Mouse (Mus musculus) limb, embryonic 11.5 days (tissue): ENCODE data around the gene Hist1h4d. TPM values are rescaled to one million over a fixed set of nuclear protein-coding genes. Genes with fewer than 3 reads are reported as not detected.
"Not testable (repeated sequence)": the region's sequence is repeated elsewhere in the genome, so short reads cannot be mapped to it uniquely, and the experiment has no call there.

ENCODE experiments used
- ATAC-seq: fragments of 200-750 bp; cut with Nextera tagmentation; 2 replicates; pipeline ENCODE4 v1.8.0; 2017; ENCODE audit warnings: low read depth; ENCODE audit not compliant: insufficient number of reproducible peaks, low FRiP score, low TSS enrichment
- DNase-seq: peaks from one replicate; pipeline ENCODE4 v3.0.0-alpha.2; 2015; ENCODE audit warnings: low spot score
- H3K27ac ChIP-seq: fragments of 300-500 bp; sonication (generic); replicated peaks from 2 replicates; pipeline ENCODE4 v1.5.1; 2014; ENCODE audit warnings: low read depth, mild to moderate bottlenecking, low read length
- H3K27me3 ChIP-seq: fragments of 300-500 bp; sonication (generic); 2 replicates; pipeline ENCODE4 v1.6.1; 2014; ENCODE audit warnings: mild to moderate bottlenecking, low read length, mixed read lengths; ENCODE audit not compliant: control insufficient read depth, insufficient read depth
- H3K36me3 ChIP-seq: fragments of 300-500 bp; sonication (generic); 2 replicates; pipeline ENCODE4 v1.6.1; 2014; ENCODE audit warnings: mild to moderate bottlenecking, low read length, moderate library complexity, mixed read lengths; ENCODE audit not compliant: control insufficient read depth, insufficient read depth
- H3K4me1 ChIP-seq: fragments of 300-500 bp; sonication (generic); 2 replicates; pipeline ENCODE4 v1.6.1; 2014; ENCODE audit warnings: low read length, mixed read lengths; ENCODE audit not compliant: control insufficient read depth, insufficient read depth
- H3K4me2 ChIP-seq: fragments of 300-500 bp; sonication (generic); 2 replicates; pipeline ENCODE4 v1.6.1; 2014; ENCODE audit warnings: low read depth, mild to moderate bottlenecking, moderate library complexity; ENCODE audit not compliant: severe bottlenecking
- H3K4me3 ChIP-seq: fragments of 300-500 bp; sonication (generic); 2 replicates; pipeline ENCODE4 v1.5.1; 2014; ENCODE audit warnings: low read depth, low read length
- H3K9ac ChIP-seq: fragments of 300-500 bp; sonication (generic); 2 replicates; pipeline ENCODE4 v1.6.1; 2014; ENCODE audit warnings: mild to moderate bottlenecking, low read length
- H3K9me3 ChIP-seq: fragments of 300-500 bp; sonication (generic); 2 replicates; pipeline ENCODE4 v1.6.1; 2016; ENCODE audit warnings: low read length; ENCODE audit not compliant: control insufficient read depth
- WGBS: fragments of 180-500 bp; shearing (Covaris S2); extraction: QIAGEN DNeasy Blood & Tissue Kit; methylation state at CpG from one replicate; pipeline ENCODE4 v1.1.7; 2014; 5-methylcytosine and 5-hydroxymethylcytosine counted together
- polyA plus RNA-seq: library from polyadenylated mRNA; unstranded; fragments of >200 nt; fragmentation: Nextera tagmentation; extraction: Ambion mirVana; gene quantifications from 2 replicates; pipeline ENCODE4 v1.2.1, GENCODE M21; 2014

The Hist1h4d gene
- polyA plus RNA-seq, 1 experiment from 2014 or later: 134 TPM

GRCm38 (mm10) chr13:23537006-23537710 is 44.2 kb upstream of the Hist1h4d start:
- no peak overlapping the region; the same call in 1 of the 2 replicates for H3K4me3 ChIP-seq
- ATAC-seq (no peak), DNase-seq (no peak)
- H3K27ac ChIP-seq: no peak overlapping the region
- peaks cover 11% of the 10 kb centered on the region for H3K4me1 ChIP-seq
- H3K9me3 ChIP-seq: no peaks in the 10 kb centered on the region
- H3K4me2 ChIP-seq: peak overlapping the region; percentile 75; the same call in 1 of the 2 replicates
- H3K36me3 ChIP-seq: no peaks in the 10 kb centered on the region
- no peaks in the 10 kb centered on the region for H3K27me3 ChIP-seq
- no peak overlapping the region for H3K9ac ChIP-seq
- WGBS: 81% methylated on average over 3 of the region's 3 CpGs

GRCm38 (mm10) chr13:23538249-23538648 is 43.1 kb upstream of the Hist1h4d start:
- WGBS: 55% methylated on average over 5 of the region's 5 CpGs
- Histone ChIP-seq H3K9me3 (no peaks in the 10 kb centered on the region), H3K36me3 (no peaks in the 10 kb centered on the region), H3K4me3 (no peak overlapping the region), H3K4me2 (no peak overlapping the region), H3K27me3 (no peaks in the 10 kb centered on the region), H3K27ac (0 out of 2 replicates have a peak overlapping the region, but pooled peaks have one; percentile 16), H3K9ac (no peak overlapping the region), H3K4me1 (peaks cover 8% of the 10 kb centered on the region)
- ATAC-seq (no peak), DNase-seq (no peak)

DNA sequence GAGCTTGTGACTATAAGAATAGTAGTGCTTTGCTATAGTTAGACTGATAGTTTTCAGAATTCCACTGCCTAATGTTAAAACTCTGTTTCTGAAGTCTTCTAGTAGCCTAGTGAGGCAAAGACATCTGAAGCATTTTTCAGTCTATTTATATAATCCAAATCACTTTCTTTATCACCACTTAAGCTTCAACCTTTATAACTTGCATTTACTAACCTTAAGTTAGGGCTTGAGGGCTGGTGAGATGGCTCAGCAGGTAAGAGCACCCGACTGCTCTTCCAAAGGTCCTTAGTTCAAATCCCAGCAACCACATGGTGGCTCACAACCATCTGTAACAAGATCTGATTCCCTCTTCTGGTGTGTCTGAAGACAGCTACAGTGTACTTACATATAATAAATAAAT is 41.6 kb upstream of the Hist1h4d start:
- not testable (repeated sequence) for H3K4me3 ChIP-seq, ATAC-seq, H3K4me1 ChIP-seq, H3K36me3 ChIP-seq, H3K27me3 ChIP-seq, DNase-seq, H3K9ac ChIP-seq, H3K9me3 ChIP-seq, H3K4me2 ChIP-seq, H3K27ac ChIP-seq
- 70% methylated on average over 1 of the region's 1 CpGs for WGBS

- H3K9me3 ChIP-seq: no peaks in the 10 kb centered on the region
- peaks cover 5% of the 10 kb centered on the region for H3K4me1 ChIP-seq
- DNase-seq (no peak), ATAC-seq (no peak)
- H3K36me3 ChIP-seq: no peaks in the 10 kb centered on the region
- no peak overlapping the region for H3K9ac ChIP-seq
- H3K27me3 ChIP-seq: no peaks in the 10 kb centered on the region
- H3K4me2 ChIP-seq: no peak overlapping the region
- H3K4me3 ChIP-seq: no peak overlapping the region
- WGBS: 90% methylated on average over 3 of the region's 3 CpGs
- no peak overlapping the region for H3K27ac ChIP-seq
Observed at GRCm38 (mm10) chr13:23541497-23541896, 39.9 kb upstream of the Hist1h4d start.

DNA sequence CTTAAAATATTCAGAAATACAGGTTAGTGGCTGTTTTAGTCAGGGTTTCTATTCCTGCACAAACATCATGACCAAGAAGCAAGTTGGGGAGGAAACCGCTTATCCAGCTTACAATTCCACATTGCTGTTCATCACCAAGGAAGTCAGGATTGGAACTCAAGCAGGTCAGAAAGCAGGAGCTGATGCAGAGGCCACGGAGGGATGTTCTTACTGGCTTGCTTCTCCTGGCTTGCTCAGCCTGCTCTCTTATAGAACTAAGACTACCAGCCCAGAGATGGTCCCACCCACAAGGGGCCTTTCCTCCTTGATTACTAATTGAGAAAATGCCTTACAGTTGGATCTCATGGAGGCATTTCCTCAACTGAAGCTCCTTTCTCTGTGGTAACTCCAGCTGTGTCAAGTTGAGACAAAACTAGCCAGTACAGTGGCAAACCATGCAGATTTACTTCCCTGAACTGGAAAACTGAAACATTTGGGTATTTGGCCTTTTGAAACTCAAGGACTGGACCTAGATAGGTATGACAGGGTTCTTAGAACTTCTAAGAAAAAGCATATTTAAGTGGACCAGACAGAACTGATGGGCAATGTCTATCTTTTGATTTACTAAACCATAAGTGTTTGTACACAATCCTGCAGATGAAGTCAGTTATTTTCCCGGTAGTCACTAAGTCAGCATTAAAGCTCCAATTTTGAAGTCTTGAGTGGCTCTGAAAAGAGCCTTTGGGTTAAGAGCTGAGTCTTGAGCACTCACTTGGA is 39.0 kb upstream of the Hist1h4d start:
- H3K36me3 ChIP-seq, ATAC-seq, H3K4me1 ChIP-seq, H3K9me3 ChIP-seq, DNase-seq, H3K27me3 ChIP-seq: not testable (repeated sequence)
- Histone ChIP-seq H3K9ac (peak overlapping the region; percentile 69), H3K27ac (peak overlapping the region; percentile 91), H3K4me2 (peak overlapping the region; percentile 77), H3K4me3 (peak overlapping the region; percentile 41)
- 6% methylated on average over 3 of the region's 3 CpGs for WGBS

- Histone ChIP-seq H3K9ac (peak within 1 kb of the TSS; percentile 69), H3K27ac (peak within 1 kb of the TSS; percentile 95), H3K4me3 (peak within 1 kb of the TSS; percentile 41), H3K4me2 (peak within 1 kb of the TSS; percentile 77)
- not testable (repeated sequence) for H3K36me3 ChIP-seq, H3K4me1 ChIP-seq, H3K27me3 ChIP-seq, H3K9me3 ChIP-seq
- DNase-seq (peak; percentile 78), ATAC-seq (peak; percentile 95)
- WGBS: 0% methylated on average over 36 of the region's 42 CpGs
Observed at GRCm38 (mm10) chr13:23542999-23543607, 38.3 kb upstream of the Hist1h4d start, which contains the start of gene Hist1h2bh. Hist1h2bh (minus strand) TSS chr13:23543392.

DNA sequence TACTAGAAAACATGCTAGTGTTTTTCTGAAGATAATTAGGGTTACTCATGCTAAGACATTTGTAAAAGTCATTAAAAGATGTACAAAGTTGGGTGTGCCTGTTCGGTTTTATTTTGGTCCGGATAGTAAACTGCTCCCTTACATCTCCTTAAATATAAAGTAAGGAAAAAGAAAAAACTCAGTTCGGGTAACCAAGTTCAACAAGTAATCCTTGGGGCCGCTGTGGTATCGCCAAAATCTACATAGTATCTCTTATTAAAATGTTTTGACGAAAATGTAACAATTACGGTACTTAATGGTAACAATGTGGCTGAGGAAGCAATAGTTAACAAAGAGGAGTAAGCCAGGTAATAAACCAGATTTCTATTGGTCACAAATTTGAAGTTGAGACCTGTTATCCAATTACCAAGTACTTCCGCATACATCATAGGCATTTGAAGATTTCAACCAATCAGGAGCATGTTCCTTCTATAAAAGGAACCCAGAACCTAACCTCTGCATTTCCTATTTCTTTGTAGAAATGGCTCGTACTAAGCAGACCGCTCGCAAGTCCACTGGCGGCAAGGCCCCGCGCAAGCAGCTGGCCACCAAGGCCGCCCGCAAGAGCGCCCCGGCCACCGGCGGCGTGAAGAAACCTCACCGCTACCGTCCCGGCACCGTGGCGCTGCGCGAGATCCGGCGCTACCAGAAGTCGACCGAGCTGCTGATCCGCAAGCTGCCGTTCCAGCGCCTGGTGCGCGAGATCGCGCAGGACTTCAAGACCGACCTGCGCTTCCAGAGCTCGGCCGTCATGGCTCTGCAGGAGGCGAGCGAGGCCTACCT is 37.2 kb upstream of the Hist1h4d start, which contains the start of gene Hist1h3f:
Gene Hist1h3f, plus strand, starts transcription at position 88 of the 822 bp plus-strand sequence.
- DNase-seq (peak; percentile 70), ATAC-seq (peak; percentile 91)
- Histone ChIP-seq H3K36me3 (no peaks in the 10 kb centered on the region), H3K4me1 (no peaks in the 10 kb centered on the region), H3K27me3 (no peaks in the 10 kb centered on the region), H3K9ac (peak within 1 kb of the TSS; percentile 69), H3K4me3 (peak within 1 kb of the TSS; percentile 41), H3K9me3 (no peaks in the 10 kb centered on the region), H3K4me2 (peak within 1 kb of the TSS; percentile 77), H3K27ac (peak within 1 kb of the TSS; percentile 95)
- WGBS: under 1% methylated on average over 30 of the region's 45 CpGs

DNA sequence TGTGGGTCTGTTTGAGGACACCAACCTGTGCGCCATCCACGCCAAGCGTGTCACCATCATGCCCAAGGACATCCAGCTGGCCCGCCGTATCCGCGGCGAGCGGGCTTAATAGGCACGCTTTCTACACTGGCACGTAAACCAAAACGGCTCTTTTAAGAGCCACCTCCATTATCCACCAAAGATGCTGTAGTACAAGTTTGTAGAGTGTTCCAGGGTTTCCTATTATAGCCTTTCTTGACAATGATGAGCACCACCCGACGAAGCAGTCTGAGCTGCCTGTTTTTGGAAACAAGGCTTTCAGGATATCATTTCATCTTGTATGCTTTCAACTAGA is 36.6 kb upstream of the Hist1h4d start:
- not testable (repeated sequence) for H3K9me3 ChIP-seq, ATAC-seq, H3K4me1 ChIP-seq, H3K27me3 ChIP-seq, H3K36me3 ChIP-seq, H3K4me2 ChIP-seq
- H3K4me3 ChIP-seq: peak overlapping the region; percentile 36
- DNase-seq: peak; percentile 48
- H3K27ac ChIP-seq: peak overlapping the region; percentile 77; the same call in 1 of the 2 replicates
- peak overlapping the region; percentile 60; the same call in 1 of the 2 replicates for H3K9ac ChIP-seq
- 0% methylated on average over 11 of the region's 14 CpGs for WGBS
